Mouse (Mus musculus) neutrophil, adult 65 days (primary cell): ENCODE measurements around the gene Gm6583. TPM values are rescaled to one million over a fixed set of nuclear protein-coding genes. Genes with fewer than 3 reads are reported as not detected.

ENCODE experiments used
- total RNA-seq: library from RNA; stranded (reverse); gene quantifications from 2 replicates; pipeline ENCODE4 v1.2.4, GENCODE M21; 2023

The Gm6583 gene
- total RNA-seq, result not detected in 2 replicates

GRCm38 (mm10) chr5:112355910-112356309, at the start of gene Gm6583:
TSS of gene Gm6583 (minus strand) at chr5:112356033.

GRCm38 (mm10) chr5:112394779-112395443, 39.1 kb upstream of the Gm6583 start, which contains the start of gene Asphd2:
TSS of gene Asphd2 (minus strand) at chr5:112394866.

GRCm38 (mm10) chr5:112342463-112343204, 13.2 kb downstream of the Gm6583 start, which contains the start of the genes Srrd and Hps4:
TSS of gene Srrd (minus strand) at chr5:112343040.
TSS of gene Hps4 (plus strand) at chr5:112343083.

GRCm38 (mm10) chr5:112325546-112326445, 30.0 kb downstream of the Gm6583 start, which contains the start of gene Tfip11:
TSS of gene Tfip11 (plus strand) at chr5:112326358.

Other genes with a start within 250 kb of the Gm6583 start
- 1.6 and 4.0 TPM in 2 replicates for gene Cryba4, start 103.5 kb downstream of the Gm6583 start, total RNA-seq
- gene Crybb1, start 100.2 kb downstream of the Gm6583 start, total RNA-seq, result 0.60 and 1.1 TPM in 2 replicates
- gene Tpst2, start 79.3 kb downstream of the Gm6583 start, total RNA-seq, result 71.2 and 85.3 TPM in 2 replicates
- gene Tfip11, start 29.7 kb downstream of the Gm6583 start, total RNA-seq, result 93.1 and 115 TPM in 2 replicates
- gene Srrd, start 13.0 kb downstream of the Gm6583 start, total RNA-seq, result 28.2 and 31.0 TPM in 2 replicates
- 17.6 and 21.3 TPM in 2 replicates for gene Hps4, start 12.9 kb downstream of the Gm6583 start, total RNA-seq
- gene Asphd2, start 38.8 kb upstream of the Gm6583 start, total RNA-seq, result not detected in 2 replicates
- not detected in 2 replicates for gene Gm6588, start 93.4 kb upstream of the Gm6583 start, total RNA-seq
- not detected in 2 replicates for gene Sez6l, start 221.2 kb upstream of the Gm6583 start, total RNA-seq